10 mouse cellular contexts compared by ENCODE assay signal in genomic region chr6:72653419-72653818, GRCm38 (mm10). TPM values are rescaled to one million over a fixed set of nuclear protein-coding genes. Genes with fewer than 3 reads are reported as not detected.
DNase-seq lines count a peak whose midpoint lies in the region; ATAC-seq and TF ChIP-seq lines count a peak whose summit lies in the region.
"Had no signal": no experiment of that assay in that cellular context is flagged by ENCODE, and none has a peak within 500 bp of the region (broad histone marks: within the 10 kb centered on the region; RNA-seq: fewer than 3 reads in every experiment).

No protein-coding gene starts in this region.

- ATAC-seq in neural tube, embryonic 15.5 days (ENCODE audit: low FRiP score), result no peak
- ATAC-seq in forebrain, embryonic 12.5 days (ENCODE audit: low FRiP score), result 0 out of 2 replicates have a peak, but pooled peaks have one; percentile 45
- ATAC-seq in stomach, embryonic 14.5 days (ENCODE audit: insufficient number of reproducible peaks, insufficient read depth, low FRiP score, low read depth), result no peak

- WGBS in neural tube, embryonic 15.5 days, result 79% methylated on average over 7 of the region's 7 CpGs
- 64% methylated on average over 7 of the region's 7 CpGs for WGBS in forebrain, embryonic 12.5 days
- 49% methylated on average over 7 of the region's 7 CpGs for WGBS in stomach, embryonic 14.5 days

- no peak overlapping the region for H3K4me2 ChIP-seq in neural tube, embryonic 15.5 days
- no peak overlapping the region for H3K4me2 ChIP-seq in forebrain, embryonic 12.5 days
- no peak overlapping the region for H3K4me2 ChIP-seq in stomach, embryonic 14.5 days (replicated peaks; ENCODE audit: low read depth, low read length)

- no peaks in the 10 kb centered on the region for H3K9me3 ChIP-seq in neural tube, embryonic 15.5 days (replicated peaks)
- H3K9me3 ChIP-seq in forebrain, embryonic 12.5 days, result no peaks in the 10 kb centered on the region
- no peaks in the 10 kb centered on the region for H3K9me3 ChIP-seq in stomach, embryonic 14.5 days (ENCODE audit: control insufficient read depth, low read depth, low read length)

- H3K4me1 ChIP-seq in neural tube, embryonic 15.5 days, result peaks cover 28% of the 10 kb centered on the region
- peaks cover 30% of the 10 kb centered on the region for H3K4me1 ChIP-seq in forebrain, embryonic 12.5 days
- H3K4me1 ChIP-seq in stomach, embryonic 14.5 days (ENCODE audit: control insufficient read depth, insufficient read depth, low read length), result peaks cover 47% of the 10 kb centered on the region

- H3K4me3 ChIP-seq in neural tube, embryonic 15.5 days (replicated peaks), result no peak overlapping the region
- H3K4me3 ChIP-seq in forebrain, embryonic 12.5 days (replicated peaks), result no peak overlapping the region
- no peak overlapping the region for H3K4me3 ChIP-seq in stomach, embryonic 14.5 days (ENCODE audit: low read depth, low read length)
- H3K4me3 ChIP-seq in layer of hippocampus, adult 2 months, result no peak overlapping the region
- H3K4me3 ChIP-seq: erythroblast, embryonic 14.5 days had no signal

- TF ChIP-seq CTCF in layer of hippocampus, adult 2 months (conservative IDR thresholded peaks at IDR 0.05), result no peak

- 0 out of 2 replicates have a peak overlapping the region, but pooled peaks have one; percentile 1 for H3K27ac ChIP-seq in neural tube, embryonic 15.5 days (replicated peaks)
- H3K27ac ChIP-seq in forebrain, embryonic 12.5 days, result 0 out of 2 replicates have a peak overlapping the region, but pooled peaks have one; percentile 38
- H3K27ac ChIP-seq in stomach, embryonic 14.5 days (ENCODE audit: low read length), result peak overlapping the region; percentile 12; the same call in 1 of the 2 replicates
- no peak overlapping the region for H3K27ac ChIP-seq in layer of hippocampus, adult 2 months

- H3K36me3 ChIP-seq in neural tube, embryonic 15.5 days, result no peaks in the 10 kb centered on the region
- no peaks in the 10 kb centered on the region for H3K36me3 ChIP-seq in forebrain, embryonic 12.5 days (replicated peaks)
- no peaks in the 10 kb centered on the region for H3K36me3 ChIP-seq in stomach, embryonic 14.5 days (ENCODE audit: control insufficient read depth, insufficient read depth, low read length)

- no peaks in the 10 kb centered on the region for H3K27me3 ChIP-seq in neural tube, embryonic 15.5 days (replicated peaks)
- H3K27me3 ChIP-seq in forebrain, embryonic 12.5 days, result no peaks in the 10 kb centered on the region
- H3K27me3 ChIP-seq in stomach, embryonic 14.5 days (ENCODE audit: control insufficient read depth, insufficient read depth, low read length), result no peaks in the 10 kb centered on the region

- H3K9ac ChIP-seq in neural tube, embryonic 15.5 days (replicated peaks), result no peak overlapping the region
- H3K9ac ChIP-seq in forebrain, embryonic 12.5 days, result no peak overlapping the region
- no peak overlapping the region for H3K9ac ChIP-seq in stomach, embryonic 14.5 days (replicated peaks; ENCODE audit: low read depth, low read length)

- no peak for DNase-seq in neural tube, embryonic 10.5 days (ENCODE audit: extremely low spot score, low spot score)
- DNase-seq in kidney, postnatal 14 days, result peak; percentile 68
- no peak for DNase-seq in layer of hippocampus, adult 2 months (ENCODE audit: low spot score in 2 of 2)
- DNase-seq in cerebellum, adult 18-20 months, result no peak
- no peak for DNase-seq in thymus, postnatal 36 days
- DNase-seq: thymus, postnatal 25 days had no signal

RNA-seq across cellular contexts. Expression of gene Tgoln1, which starts 36.6 kb away (rescaled TPM):
- 36.3 and 38.0 TPM in 2 replicates for polyA plus RNA-seq in neural tube, embryonic 15.5 days (2015; fragmentation: Nextera tagmentation; extraction: Ambion mirVana)
- 31.0 and 32.1 TPM in 2 replicates for polyA plus RNA-seq in forebrain, embryonic 12.5 days (2016; fragmentation: Nextera tagmentation; extraction: Ambion mirVana)
- 38.9 and 39.3 TPM in 2 replicates for polyA plus RNA-seq in stomach, embryonic 14.5 days (2014; fragmentation: Nextera tagmentation; extraction: Ambion mirVana)
- total RNA-seq in layer of hippocampus, adult 2 months (2021), result 10 to 100 TPM; 87.9 to 88.2 TPM

RNA-seq across cellular contexts. Expression of gene Retsat, which starts 55.1 kb away (rescaled TPM):
- polyA plus RNA-seq in neural tube, embryonic 15.5 days (2015; fragmentation: Nextera tagmentation; extraction: Ambion mirVana), result 4.9 and 8.2 TPM in 2 replicates
- polyA plus RNA-seq in forebrain, embryonic 12.5 days (2016; fragmentation: Nextera tagmentation; extraction: Ambion mirVana), result 4.6 and 5.3 TPM in 2 replicates
- 17.0 and 21.9 TPM in 2 replicates for polyA plus RNA-seq in stomach, embryonic 14.5 days (2014; fragmentation: Nextera tagmentation; extraction: Ambion mirVana)
- 10 to 100 TPM; 54.3 to 58.3 TPM for total RNA-seq in layer of hippocampus, adult 2 months (2021)

RNA-seq across cellular contexts. Expression of gene Elmod3, which starts 55.2 kb away (rescaled TPM):
- 14.3 and 16.6 TPM in 2 replicates for polyA plus RNA-seq in neural tube, embryonic 15.5 days (2015; fragmentation: Nextera tagmentation; extraction: Ambion mirVana)
- 16.0 and 16.2 TPM in 2 replicates for polyA plus RNA-seq in forebrain, embryonic 12.5 days (2016; fragmentation: Nextera tagmentation; extraction: Ambion mirVana)
- 19.0 and 19.1 TPM in 2 replicates for polyA plus RNA-seq in stomach, embryonic 14.5 days (2014; fragmentation: Nextera tagmentation; extraction: Ambion mirVana)
- 10 to 100 TPM; 25.4 to 25.8 TPM for total RNA-seq in layer of hippocampus, adult 2 months (2021)
